Mouse (Mus musculus): Measurements from ENCODE around the gene Gnl3. TPM values are rescaled to one million over a fixed set of nuclear protein-coding genes. Genes with fewer than 3 reads are reported as not detected.
A peak's percentile ranks its signal among the peaks of the same experiment; 100 is the strongest.

Gnl3 gene
- polyA plus RNA-seq, 1 experiment from 2014 or later = 58.2 TPM

- Histone ChIP-seq H3K27me3 (no peaks in the 10 kb centered on the region), H3K9ac (no peak overlapping the region), H3K27ac (replicated peaks) (no peak overlapping the region), H3K4me3 (no peak overlapping the region), H3K4me2 (no peak overlapping the region), H3K9me3 (no peaks in the 10 kb centered on the region), H3K4me1 (replicated peaks) (peaks cover 22% of the 10 kb centered on the region), H3K36me3 (peaks cover 30% of the 10 kb centered on the region)
- no peak for ATAC-seq (ENCODE audit: low read depth)
- 86% methylated on average over 2 of the region's 2 CpGs for WGBS
Observed at GRCm38 (mm10) chr14:31004527-31004926, 14.4 kb downstream of the Gnl3 start.

GRCm38 (mm10) chr14:31001307-31002205 lies 17.4 kb downstream of the Gnl3 start, which contains the start of the genes Glt8d1 and Spcs1:
Gene Glt8d1 (plus strand): TSS chr14:31001400.
Gene Spcs1 (minus strand): TSS chr14:31001672.
- Histone ChIP-seq H3K9ac (peak within 1 kb of the TSS; percentile 93), H3K27ac (replicated peaks) (peak within 1 kb of the TSS; percentile 95), H3K9me3 (no peaks in the 10 kb centered on the region), H3K27me3 (no peaks in the 10 kb centered on the region), H3K36me3 (peaks cover 14% of the 10 kb centered on the region), H3K4me2 (peak within 1 kb of the TSS; percentile 70), H3K4me1 (replicated peaks) (peaks cover 24% of the 10 kb centered on the region), H3K4me3 (peak within 1 kb of the TSS; percentile 96)
- WGBS = under 1% methylated on average over 84 of the region's 84 CpGs
- ATAC-seq (ENCODE audit: low read depth) = peak; percentile 96

GRCm38 (mm10) chr14:31000816-31001306 lies 18.1 kb downstream of the Gnl3 start:
- peak overlapping the region; percentile 95 for H3K27ac ChIP-seq (replicated peaks)
- WGBS = under 1% methylated on average over 21 of the region's 21 CpGs
- H3K9ac ChIP-seq = peak overlapping the region; percentile 93
- H3K4me2 ChIP-seq = peak overlapping the region; percentile 70
- peaks cover 24% of the 10 kb centered on the region for H3K4me1 ChIP-seq (replicated peaks)
- ATAC-seq (ENCODE audit: low read depth) = peak; percentile 51
- H3K36me3 ChIP-seq = peaks cover 12% of the 10 kb centered on the region
- no peaks in the 10 kb centered on the region for H3K27me3 ChIP-seq
- peak overlapping the region; percentile 96 for H3K4me3 ChIP-seq
- H3K9me3 ChIP-seq = no peaks in the 10 kb centered on the region

GRCm38 (mm10) chr14:31000356-31000755 lies 18.6 kb downstream of the Gnl3 start:
- Histone ChIP-seq H3K27ac (replicated peaks) (no peak overlapping the region), H3K4me3 (peak overlapping the region; percentile 96), H3K36me3 (peaks cover 12% of the 10 kb centered on the region), H3K27me3 (no peaks in the 10 kb centered on the region), H3K4me2 (peak overlapping the region; percentile 70), H3K4me1 (replicated peaks) (peaks cover 24% of the 10 kb centered on the region), H3K9me3 (no peaks in the 10 kb centered on the region), H3K9ac (peak overlapping the region; percentile 93)
- no peak for ATAC-seq (ENCODE audit: low read depth)
- WGBS = 64% methylated on average over 10 of the region's 10 CpGs

GRCm38 (mm10) chr14:30996417-30996816 lies 22.5 kb downstream of the Gnl3 start:
- no peak overlapping the region for H3K4me2 ChIP-seq
- no peak overlapping the region for H3K9ac ChIP-seq
- H3K4me3 ChIP-seq = no peak overlapping the region
- no peak for ATAC-seq (ENCODE audit: low read depth)
- H3K36me3 ChIP-seq = peaks cover 8% of the 10 kb centered on the region
- H3K4me1 ChIP-seq (replicated peaks) = peaks cover 14% of the 10 kb centered on the region
- H3K27me3 ChIP-seq = no peaks in the 10 kb centered on the region
- H3K9me3 ChIP-seq = no peaks in the 10 kb centered on the region
- H3K27ac ChIP-seq (replicated peaks) = no peak overlapping the region

GRCm38 (mm10) chr14:30976222-30976621 lies 42.7 kb downstream of the Gnl3 start:
- Histone ChIP-seq H3K27me3 (no peaks in the 10 kb centered on the region), H3K9me3 (no peaks in the 10 kb centered on the region), H3K27ac (replicated peaks) (no peak overlapping the region), H3K4me2 (no peak overlapping the region), H3K4me3 (no peak overlapping the region), H3K36me3 (peaks cover 61% of the 10 kb centered on the region), H3K4me1 (replicated peaks) (0 out of 2 replicates have a peak, but pooled peaks cover 3% of the 10 kb centered on the region), H3K9ac (no peak overlapping the region)
- WGBS = 79% methylated on average over 3 of the region's 3 CpGs
- ATAC-seq (ENCODE audit: low read depth) = no peak

GRCm38 (mm10) chr14:30974204-30974603 lies 44.7 kb downstream of the Gnl3 start:
- Histone ChIP-seq H3K27me3 (no peaks in the 10 kb centered on the region), H3K4me1 (replicated peaks) (0 out of 2 replicates have a peak, but pooled peaks cover 3% of the 10 kb centered on the region), H3K9ac (no peak overlapping the region), H3K27ac (replicated peaks) (peak overlapping the region; percentile 61; the same call in 1 of the 2 replicates), H3K4me2 (no peak overlapping the region), H3K9me3 (no peaks in the 10 kb centered on the region), H3K4me3 (no peak overlapping the region), H3K36me3 (peaks cover 70% of the 10 kb centered on the region)
- 48% methylated on average over 6 of the region's 6 CpGs for WGBS
- 0 out of 2 replicates have a peak, but pooled peaks have one; percentile 32 for ATAC-seq (ENCODE audit: low read depth)

Other genes starting within 250 kb of the Gnl3 start
- gene Tmem110, start 193.6 kb downstream of the Gnl3 start, polyA plus RNA-seq (2015; fragmentation: Nextera tagmentation; extraction: Ambion mirVana) = 18.5 and 19.6 TPM in 2 replicates
- gene Mustn1, start 140.0 kb downstream of the Gnl3 start, polyA plus RNA-seq (2015; fragmentation: Nextera tagmentation; extraction: Ambion mirVana) = 1.9 and 2.6 TPM in 2 replicates
- gene Itih4, start 132.7 kb downstream of the Gnl3 start, polyA plus RNA-seq (2015; fragmentation: Nextera tagmentation; extraction: Ambion mirVana) = not detected in 2 replicates
- 0.42 and 0.87 TPM in 2 replicates for gene Itih3, start 95.4 kb downstream of the Gnl3 start, polyA plus RNA-seq (2015; fragmentation: Nextera tagmentation; extraction: Ambion mirVana)
- gene Itih1, start 75.9 kb downstream of the Gnl3 start, polyA plus RNA-seq (2015; fragmentation: Nextera tagmentation; extraction: Ambion mirVana) = 0.10 TPM in 1 of 2 replicates, not detected in the other
- 13.5 and 16.4 TPM in 2 replicates for gene Nek4, start 67.8 kb downstream of the Gnl3 start, polyA plus RNA-seq (2015; fragmentation: Nextera tagmentation; extraction: Ambion mirVana)
- gene Glt8d1, start 17.8 kb downstream of the Gnl3 start, polyA plus RNA-seq (2015; fragmentation: Nextera tagmentation; extraction: Ambion mirVana) = 62.8 and 65.0 TPM in 2 replicates
- 360 and 392 TPM in 2 replicates for gene Spcs1, start 17.5 kb downstream of the Gnl3 start, polyA plus RNA-seq (2015; fragmentation: Nextera tagmentation; extraction: Ambion mirVana)
- gene Pbrm1, start within 50 bp of the Gnl3 start, polyA plus RNA-seq (2015; fragmentation: Nextera tagmentation; extraction: Ambion mirVana) = 142 and 149 TPM in 2 replicates
- 66.5 and 89.9 TPM in 2 replicates for gene Smim4, start 109.8 kb upstream of the Gnl3 start, polyA plus RNA-seq (2015; fragmentation: Nextera tagmentation; extraction: Ambion mirVana)
- 276 and 293 TPM in 2 replicates for gene Nt5dc2, start 111.9 kb upstream of the Gnl3 start, polyA plus RNA-seq (2015; fragmentation: Nextera tagmentation; extraction: Ambion mirVana)
- 18.0 and 26.0 TPM in 2 replicates for gene Stab1, start 149.5 kb upstream of the Gnl3 start, polyA plus RNA-seq (2015; fragmentation: Nextera tagmentation; extraction: Ambion mirVana)
- 21.3 and 65.5 TPM in 2 replicates for gene Tnnc1, start 189.2 kb upstream of the Gnl3 start, polyA plus RNA-seq (2015; fragmentation: Nextera tagmentation; extraction: Ambion mirVana)
- 329 and 336 TPM in 2 replicates for gene Nisch, start 197.8 kb upstream of the Gnl3 start, polyA plus RNA-seq (2015; fragmentation: Nextera tagmentation; extraction: Ambion mirVana)
- 1.1 and 1.4 TPM in 2 replicates for gene Sema3g, start 198.7 kb upstream of the Gnl3 start, polyA plus RNA-seq (2015; fragmentation: Nextera tagmentation; extraction: Ambion mirVana)
- gene Phf7, start 232.2 kb upstream of the Gnl3 start, polyA plus RNA-seq (2015; fragmentation: Nextera tagmentation; extraction: Ambion mirVana) = 12.2 and 13.2 TPM in 2 replicates
- 95.9 and 97.2 TPM in 2 replicates for gene Bap1, start 232.3 kb upstream of the Gnl3 start, polyA plus RNA-seq (2015; fragmentation: Nextera tagmentation; extraction: Ambion mirVana)

All from neural tube, embryonic 13.5 days (tissue).